Mouse (Mus musculus) skeletal muscle tissue, adult 2 months (tissue): Measurements from ENCODE around the gene Col10a1.
"Not testable (repeated sequence)": the region's sequence is repeated elsewhere in the genome, so short reads cannot be mapped to it uniquely, and the experiment has no call there.

Source experiments
- DNase-seq: peaks from one replicate; pipeline ENCODE4 v3.0.0-alpha.2; 2012; ENCODE audit warnings: low read depth, low spot score

Col10a1 gene

DNA sequence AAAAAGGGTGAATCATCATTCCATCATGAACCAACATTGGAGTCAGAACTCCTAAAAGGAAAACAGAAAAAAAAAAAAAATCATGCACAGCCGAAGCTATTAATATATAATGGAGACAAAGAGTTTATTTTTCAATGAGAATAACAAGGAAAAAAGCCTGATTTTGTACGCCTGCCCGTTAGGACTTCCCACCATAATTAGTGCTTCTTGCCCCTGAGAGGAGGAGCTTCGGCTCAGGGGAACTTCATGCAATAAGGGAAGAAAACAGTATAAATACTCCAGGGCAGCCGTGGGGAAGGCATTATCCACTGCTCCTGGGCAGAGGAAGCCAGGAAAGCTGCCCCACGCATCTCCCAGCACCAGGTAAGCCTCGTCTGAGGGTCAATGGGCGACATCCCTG lies at the start of gene Col10a1:
Gene Col10a1 (plus strand): TSS at position 301 of the 400 bp plus-strand sequence.
- DNase-seq = no peak

DNA sequence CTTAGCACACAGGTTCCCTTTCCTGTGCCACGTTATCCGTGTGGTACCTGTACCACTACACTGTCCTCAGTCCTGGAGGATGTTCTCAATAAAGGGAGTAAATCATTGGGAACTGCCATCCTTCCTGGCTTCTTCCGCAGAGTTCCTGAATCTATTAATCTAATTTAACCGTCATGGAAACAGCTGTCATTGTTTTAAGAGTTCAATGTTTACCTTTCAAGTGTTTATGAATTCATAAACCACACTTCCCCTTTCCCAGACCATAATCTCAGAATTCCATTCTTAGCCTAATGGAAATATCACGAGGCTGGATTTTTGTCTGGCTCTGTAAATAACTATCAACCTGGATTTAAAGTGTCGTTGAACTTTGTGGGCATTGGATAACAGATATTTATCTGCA lies 48.8 kb upstream of the Col10a1 start:
- no peak for DNase-seq

DNA sequence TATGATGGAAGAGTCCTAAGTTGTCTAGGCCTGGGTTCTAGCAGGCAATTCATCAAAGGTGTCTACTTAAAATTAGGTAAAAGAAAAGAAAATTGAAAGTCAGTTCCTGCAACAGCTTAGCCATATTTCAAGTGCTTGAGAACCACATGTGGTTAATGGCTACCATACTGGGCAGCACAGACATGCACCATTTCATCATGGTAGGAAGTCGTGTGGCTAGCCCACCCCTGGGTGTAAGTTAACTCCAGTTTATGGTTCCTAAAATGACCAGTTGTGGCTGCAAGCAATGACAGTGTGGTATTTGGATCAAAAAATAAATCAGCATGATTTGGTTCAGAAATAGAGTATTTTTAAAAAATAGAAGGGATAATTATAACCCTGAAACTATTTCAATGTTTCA lies 47.9 kb upstream of the Col10a1 start:
- DNase-seq = no peak

DNA sequence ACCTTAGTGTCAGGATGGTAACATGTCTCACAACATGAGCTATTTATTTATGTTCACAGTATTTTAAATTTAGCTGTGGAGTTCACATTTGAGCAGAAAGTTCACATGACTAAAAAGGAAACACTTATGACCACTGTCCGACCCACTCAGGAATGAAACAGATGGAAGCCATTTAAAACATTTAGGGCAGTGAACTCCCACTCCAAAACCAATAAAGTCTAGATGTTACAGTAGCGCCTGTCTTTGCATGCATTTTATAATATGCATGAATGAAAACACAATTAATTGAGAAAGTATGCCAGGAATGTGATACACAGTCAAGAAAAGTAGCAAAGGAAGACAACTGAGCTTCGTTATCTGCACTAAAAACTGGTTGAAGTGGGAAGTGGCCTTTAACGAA lies 37.6 kb upstream of the Col10a1 start:
- DNase-seq = no peak

DNA sequence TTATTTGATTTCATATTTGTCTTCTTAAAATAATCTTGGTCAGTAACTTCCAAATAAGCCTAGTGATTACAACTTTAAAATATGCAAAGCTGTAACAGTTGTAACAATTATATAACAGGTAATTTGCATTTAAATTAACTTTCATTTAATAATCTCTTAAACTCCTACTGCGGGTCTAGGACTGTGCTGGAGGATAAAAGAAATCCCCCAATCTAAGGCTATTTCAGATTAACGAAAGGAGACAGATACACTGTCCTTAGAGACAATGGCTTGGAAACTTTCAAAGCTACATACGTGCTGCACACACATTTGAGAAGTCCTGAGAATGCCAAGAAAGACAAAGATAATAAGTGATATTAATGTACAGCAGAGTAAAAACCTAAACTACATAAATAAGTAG lies 31.5 kb upstream of the Col10a1 start:
- no peak for DNase-seq

DNA sequence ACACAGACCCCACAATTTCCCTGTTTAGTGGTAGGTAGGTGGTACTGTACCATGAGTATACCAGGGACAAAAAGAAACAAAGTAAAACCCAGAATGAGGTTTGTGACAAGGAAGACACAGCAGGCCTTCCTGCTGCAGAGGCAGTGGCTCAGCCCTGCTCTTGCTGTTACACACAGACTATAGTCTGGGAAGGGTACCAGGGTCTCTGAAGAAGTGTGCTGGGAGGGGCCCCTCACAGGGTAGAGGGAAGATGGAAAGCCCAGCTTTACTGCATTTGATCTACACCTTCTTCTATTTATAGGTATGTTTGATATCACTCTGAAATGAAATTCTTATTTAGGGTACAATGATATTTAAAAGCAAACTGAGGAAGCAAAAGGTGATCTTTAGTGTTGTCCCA lies 26.0 kb upstream of the Col10a1 start:
- DNase-seq = no peak

DNA sequence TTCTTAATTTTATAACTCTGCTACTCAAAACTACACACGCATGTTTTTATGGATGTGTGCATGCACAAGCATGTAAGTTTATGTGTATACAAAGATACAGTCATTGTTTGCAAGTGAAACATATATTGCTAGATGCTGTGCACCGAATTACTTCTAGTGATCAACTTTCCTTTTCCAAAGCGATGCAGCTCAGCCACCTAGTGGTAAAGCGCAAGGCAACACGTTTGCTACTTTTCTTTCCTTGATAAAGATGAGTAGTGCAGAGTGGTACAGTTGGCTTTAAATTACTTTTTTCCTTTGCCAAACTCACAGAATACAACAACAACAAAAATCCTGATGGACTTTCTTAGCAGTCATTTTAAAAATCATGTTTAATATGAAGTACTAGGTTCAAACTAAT lies 21.6 kb upstream of the Col10a1 start:
- DNase-seq = no peak

DNA sequence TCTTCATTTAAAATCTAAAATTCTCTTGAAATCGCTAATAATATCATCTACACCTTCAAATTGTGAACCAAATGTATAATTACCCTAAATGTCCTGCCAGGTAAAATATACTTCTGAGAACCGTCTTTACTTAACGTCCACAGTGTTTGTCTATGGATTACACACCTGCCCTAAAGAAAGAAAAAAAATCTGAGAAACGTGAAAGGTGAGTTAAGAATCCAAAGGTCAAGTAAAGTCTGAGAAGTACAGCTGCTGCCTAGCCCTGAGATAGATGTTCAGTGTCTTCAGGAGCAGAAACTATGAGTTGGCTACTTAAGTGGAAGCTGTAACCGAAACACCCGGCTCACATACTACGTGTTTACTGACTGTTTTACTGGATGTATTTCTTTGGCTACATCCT lies 16.4 kb upstream of the Col10a1 start:
- DNase-seq = no peak

DNA sequence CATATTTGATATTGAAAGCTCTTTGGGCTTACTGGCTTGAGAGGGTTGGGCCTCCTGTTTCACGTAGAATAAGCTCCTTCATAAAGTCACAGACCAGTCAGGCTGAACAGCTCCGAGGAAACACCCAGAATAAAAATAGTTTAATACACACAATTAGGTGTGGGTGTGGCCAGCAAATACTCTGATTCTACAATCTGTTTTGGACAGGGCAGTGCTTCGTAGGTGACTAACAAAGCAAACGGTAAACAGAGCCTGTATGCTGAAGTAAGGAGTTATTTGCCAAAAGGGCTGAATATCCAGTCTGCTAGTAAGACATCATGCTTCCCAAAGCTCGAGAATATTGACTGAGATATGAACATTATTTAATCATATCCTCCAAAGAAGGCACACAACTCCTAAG lies 4.1 kb upstream of the Col10a1 start:
- no peak for DNase-seq

DNA sequence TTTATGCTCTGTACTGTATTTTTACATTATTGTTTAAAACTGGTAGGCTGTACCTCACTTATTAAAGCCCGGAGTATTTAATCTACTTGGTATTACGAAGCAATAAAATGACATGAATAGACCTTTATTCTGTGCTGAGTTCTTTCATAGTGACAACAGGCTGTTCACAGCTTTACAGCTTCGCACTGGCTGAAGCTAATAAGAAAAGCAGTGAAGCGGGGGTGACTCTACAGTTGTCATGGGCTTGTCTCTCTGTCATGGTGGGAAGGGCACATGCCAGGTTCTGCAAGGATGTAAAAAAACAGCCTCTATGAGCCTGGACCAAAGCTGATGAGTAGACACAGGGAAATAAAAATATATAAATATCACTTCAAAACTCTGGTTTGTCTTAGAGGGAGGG lies 7.2 kb downstream of the Col10a1 start:
- no peak for DNase-seq

DNA sequence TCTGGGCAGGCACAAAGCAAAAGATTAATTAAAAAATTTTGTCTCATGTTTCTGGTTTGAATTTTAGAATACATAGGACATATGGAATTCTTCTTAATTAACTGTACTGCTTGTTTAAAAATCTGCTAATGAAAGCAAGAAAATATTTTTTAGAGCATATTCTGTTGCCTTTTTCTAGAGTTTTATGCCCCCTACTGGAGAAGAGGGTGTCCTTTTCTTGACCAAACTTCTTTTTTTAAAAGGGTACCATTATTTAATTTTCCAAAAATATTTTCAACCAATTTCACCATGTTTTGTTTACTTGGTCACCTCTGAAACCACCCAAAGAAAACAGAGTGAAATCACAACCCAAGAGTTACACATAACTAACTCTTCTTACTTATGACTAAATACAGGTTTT lies 9.5 kb downstream of the Col10a1 start:
- no peak for DNase-seq

DNA sequence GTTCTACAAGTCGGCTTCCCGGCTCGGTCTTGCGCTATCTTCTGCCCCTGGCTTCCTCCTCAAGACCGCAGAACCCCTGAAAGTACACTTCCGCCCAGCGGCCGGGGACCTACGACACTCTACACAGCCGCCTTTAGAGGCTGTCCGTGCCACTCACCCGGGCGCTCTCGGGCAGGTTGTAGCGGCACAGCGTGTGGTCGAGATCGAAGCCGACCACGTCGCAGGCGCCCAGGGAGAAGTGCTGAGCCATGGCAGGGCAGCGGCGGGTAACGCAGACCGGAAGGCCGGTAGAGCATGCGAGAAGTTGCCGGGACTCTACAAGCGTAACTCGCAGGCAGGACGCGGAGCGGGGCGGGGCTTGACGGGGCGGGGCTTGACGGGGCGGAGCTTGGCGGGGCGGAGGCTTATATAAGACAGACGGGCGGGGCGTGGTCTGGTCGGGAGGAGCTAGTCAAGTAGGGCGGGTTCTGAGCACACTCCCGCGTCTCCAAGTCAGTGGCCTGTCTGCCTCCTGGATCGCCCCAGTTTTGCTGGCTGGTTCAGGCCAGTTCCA lies 28.5 kb downstream of the Col10a1 start, which contains the start of gene Nt5dc1:
Gene Nt5dc1 (minus strand): TSS at position 349 of the 553 bp plus-strand sequence.
- DNase-seq = peak; percentile 95

DNA sequence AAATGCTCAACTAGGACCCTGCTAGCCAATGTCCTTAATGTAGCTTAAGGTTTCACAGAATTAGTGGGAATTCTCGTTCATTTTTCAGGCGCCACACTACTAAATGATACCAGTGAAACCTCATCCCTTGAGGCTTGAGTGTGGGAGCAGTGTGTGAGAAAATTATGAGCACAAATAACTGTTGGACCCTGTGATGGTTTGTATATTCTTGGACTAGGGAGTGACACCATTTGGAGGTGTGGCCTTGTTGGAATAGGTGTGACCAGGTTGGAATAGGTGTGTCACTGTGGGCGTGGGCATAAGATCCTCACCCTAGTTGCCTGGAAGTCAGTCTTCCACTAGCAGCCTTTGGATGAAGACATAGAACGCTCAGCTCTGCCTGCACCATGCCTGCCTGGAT lies 29.0 kb downstream of the Col10a1 start:
- not testable (repeated sequence) for DNase-seq

DNA sequence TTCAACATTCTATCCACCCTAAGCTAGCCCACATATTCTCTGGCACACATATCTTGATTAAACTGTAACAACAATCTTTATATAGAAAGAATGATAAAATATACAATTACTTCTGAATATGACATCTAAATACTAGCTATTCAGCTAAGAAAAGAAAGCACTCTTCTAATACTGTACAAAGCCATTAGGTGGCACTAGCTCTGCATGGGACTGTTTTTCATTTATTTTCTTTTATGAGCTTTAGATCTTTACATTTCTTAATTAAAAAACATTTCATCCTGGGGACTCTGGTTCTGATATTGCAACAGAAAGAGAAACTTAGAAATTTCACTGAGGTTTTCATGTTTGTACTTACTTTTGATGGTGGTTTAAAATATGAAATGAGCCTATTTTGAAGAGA lies 42.0 kb downstream of the Col10a1 start:
- no peak for DNase-seq

DNA sequence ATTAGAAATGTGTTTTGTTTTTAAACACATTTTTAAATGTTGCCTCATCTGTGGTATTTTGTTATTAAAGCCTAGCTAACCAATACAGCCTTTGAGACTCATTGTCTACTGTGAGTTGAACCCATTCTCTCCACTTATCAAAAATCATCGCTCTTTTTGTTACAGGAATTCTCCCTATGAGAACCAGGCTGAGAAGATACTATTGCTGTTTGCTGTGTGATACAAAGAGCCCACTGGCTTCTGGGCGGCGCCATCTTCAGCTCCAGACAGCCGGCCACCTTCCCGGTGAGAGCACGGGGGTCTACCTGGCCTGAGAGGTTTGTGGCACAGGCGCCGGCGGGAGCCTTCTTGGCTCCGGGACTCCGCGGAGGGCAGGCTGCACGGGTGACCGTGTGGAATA lies 44.4 kb downstream of the Col10a1 start:
- DNase-seq = not testable (repeated sequence)
